Mouse (Mus musculus) ES-Bruce4 (cell line): ENCODE measurements around the gene Cbfa2t2.

Experiments used
- CTCF ChIP-seq: IDR thresholded peaks from one replicate; pipeline ENCODE4 v1.8.1; 2011; ENCODE audit warnings: low read depth, low read length
- EP300 ChIP-seq: IDR thresholded peaks from 2 replicates; pipeline ENCODE4 v1.6.1; 2011; ENCODE audit warnings: low read depth, low read length; ENCODE audit not compliant: insufficient read depth
- POLR2A ChIP-seq: IDR thresholded peaks from one replicate; pipeline ENCODE4 v1.8.1; 2011; ENCODE audit warnings: low read length; ENCODE audit not compliant: insufficient read depth

DNA sequence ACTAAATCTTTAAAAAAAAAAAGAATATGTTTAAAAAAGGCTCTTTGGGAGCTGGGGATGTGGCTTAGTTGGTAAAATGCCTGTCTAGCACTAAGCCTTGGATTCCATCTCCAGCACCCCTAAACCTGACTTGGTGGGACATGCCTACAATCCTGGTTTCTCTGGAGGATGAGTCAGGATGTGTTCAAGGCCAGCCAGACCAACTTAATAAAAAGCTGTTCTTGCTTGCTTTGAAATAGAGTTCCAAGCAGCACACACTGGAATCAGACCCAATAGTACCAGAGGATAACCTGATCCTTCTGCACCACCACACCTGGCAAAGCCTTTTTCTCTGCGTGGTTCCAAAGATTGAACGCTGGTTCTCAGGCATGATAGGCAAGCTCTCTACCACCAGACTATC lies 5.7 kb upstream of the Cbfa2t2 start:
- no peak for TF ChIP-seq CTCF
- no peak for TF ChIP-seq POLR2A
- TF ChIP-seq EP300 = no peak
